Mouse (Mus musculus) thymus, postnatal 10 days (tissue): ENCODE results near the gene Xpo4.

ENCODE experiments used
- DNase-seq, 2 experiments: peaks; one replicate each; pipeline ENCODE4 v3.0.0; 2021; ENCODE audit warnings: low spot score in 2 of 2

Xpo4 gene

DNA sequence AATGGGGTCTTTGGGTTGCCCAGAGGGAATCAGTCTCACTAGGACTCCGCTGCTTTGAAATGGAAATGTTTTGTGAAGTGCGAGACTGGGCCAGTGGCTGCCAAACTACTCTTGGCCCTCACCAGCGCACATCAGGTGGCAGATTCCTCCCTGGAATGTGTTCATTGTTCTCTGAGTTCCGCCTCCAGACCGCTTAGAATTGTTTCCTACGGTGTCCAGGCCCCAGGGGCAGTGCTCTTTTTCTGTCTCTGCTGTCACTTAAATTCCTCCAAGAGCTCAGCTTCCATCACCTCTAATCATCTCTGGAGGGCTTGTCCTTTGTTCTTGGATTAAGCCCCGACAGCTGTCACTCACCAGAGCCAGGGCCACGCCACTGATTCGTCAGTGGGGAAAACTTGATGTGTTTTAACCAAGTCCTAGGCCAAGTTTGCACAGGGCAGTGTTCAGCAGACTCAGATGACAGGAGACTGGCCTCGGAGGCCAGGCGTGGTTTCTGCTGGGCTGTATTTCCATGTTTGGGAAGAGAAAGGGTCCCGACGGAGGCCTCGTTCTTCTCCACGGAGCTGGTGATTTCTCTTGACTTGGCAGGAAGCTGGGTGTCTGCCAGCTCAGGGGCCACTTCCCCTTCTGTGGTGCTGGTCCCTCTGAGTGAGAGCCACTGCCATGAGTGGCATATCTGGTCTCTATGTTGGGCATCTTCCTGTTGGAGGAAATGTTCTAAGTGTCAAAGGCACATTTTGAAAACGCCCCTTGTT is 127.8 kb downstream of the Xpo4 start:
- no peak for DNase-seq

DNA sequence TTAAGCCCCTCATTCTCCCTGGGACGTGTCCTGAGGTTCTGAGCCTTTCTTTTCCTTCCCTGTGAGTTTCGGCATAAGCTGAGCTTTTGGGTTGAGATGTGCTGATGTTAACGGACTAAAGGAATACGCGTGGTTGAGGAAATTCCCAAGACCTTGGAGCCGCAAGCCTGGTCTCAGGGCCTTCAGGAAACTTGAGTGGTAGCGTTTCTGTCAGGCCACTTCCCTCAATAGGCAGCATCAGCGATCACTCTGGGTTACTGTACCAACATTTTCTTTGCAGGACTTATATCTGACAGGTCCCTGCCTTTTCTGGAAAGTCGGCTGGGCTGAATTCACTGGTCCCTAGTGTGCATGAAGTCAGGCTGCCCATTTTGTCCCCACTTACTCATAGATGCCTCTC is 128.4 kb downstream of the Xpo4 start:
- no peak for DNase-seq

DNA sequence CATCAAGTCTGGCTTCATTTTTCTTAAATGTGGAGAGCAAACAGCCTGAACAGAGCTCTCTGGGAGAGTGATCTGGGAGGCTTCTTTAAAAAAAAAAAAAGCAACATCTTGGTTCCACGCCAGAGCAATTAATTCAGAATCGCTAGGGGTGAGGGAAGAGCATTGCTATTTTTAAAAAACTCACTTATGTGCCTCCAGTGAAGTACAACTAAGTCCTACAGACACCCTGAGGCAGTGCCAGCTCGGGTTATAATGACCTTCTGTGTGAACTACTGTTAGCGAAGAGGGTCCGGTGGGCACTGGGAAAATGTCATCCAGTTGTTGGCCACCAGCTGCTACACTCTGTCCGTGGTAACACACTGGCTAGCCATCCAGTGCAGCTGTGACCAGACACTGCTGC is 129.6 kb downstream of the Xpo4 start:
- DNase-seq = no peak

DNA sequence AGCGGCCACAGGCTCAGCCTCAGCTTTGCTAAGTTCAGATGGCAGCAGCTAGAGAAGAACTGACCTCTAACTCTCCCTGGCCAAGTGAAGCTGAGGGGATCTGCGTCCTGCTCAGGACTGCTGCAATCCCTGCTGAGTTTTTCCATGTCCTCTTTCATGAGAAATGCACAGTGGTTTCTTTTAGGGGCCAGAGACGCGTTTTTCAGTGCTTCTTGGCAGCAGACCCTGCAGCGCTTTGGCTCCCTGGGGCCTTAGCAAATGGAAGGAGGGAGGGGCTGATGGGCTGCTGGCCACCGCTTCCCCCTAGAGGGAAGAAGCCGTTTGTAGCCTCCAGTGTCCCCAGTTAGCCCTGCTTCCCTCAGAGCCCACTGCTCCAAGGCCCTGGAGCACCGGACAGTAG is 130.3 kb downstream of the Xpo4 start:
- DNase-seq = no peak

DNA sequence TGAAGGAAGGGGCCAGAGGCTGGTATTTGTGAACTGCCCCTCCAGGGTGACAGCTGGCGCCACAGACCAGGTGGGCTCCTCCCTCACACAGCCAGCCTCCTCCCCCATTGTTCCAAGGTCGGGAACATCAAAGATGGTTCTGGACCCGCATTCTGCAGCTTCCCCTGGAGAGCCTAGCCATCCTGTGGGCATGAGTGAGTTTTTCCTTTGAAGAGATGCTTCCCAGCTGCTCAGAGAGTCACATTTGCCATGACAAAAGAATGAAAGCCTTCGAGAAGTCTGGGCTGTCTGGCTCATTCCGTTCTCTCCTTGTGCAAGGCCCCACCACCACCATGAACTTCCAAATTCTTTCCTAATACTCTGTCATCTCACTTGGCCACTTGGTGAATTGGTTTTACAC is 130.9 kb downstream of the Xpo4 start:
- no peak for DNase-seq

DNA sequence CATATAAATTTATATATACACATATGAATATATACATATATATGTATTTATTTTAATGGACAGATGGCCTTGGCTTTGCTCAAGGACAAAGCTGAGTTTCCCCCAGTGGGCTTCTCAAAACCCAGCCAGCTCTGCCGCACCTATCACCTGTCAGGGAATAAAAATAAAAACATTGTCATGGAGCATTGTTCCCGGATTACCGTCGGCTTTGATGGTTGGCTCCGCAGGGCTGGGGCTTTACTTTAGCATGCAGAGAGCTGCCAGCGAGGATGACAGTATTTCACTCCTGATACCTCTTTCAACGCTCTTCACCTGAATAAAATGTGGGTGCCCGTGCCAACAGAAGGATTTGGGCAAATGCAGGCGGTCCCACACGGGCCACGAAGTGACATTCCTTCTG is 131.4 kb downstream of the Xpo4 start:
- DNase-seq = no peak

DNA sequence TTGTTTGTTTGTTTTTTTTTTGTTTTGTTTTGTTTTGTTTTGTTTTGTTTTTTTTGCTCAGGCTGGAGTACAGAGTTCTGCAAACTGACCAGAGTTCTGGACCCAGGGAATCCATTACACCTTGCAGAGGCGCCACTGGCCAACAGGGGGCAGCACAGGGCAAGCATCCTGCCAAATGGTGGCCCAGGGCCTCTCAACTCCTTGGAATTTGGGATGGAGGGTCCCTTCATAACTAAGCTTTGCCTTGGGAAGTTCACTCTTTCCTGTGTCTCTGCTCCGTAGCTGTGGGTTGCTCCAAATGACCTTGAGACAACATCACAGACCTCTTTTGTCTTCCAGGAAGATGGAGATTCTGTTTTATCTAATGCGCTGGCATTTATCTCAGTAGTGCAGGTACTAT is 132.0 kb downstream of the Xpo4 start:
- peak in 1 of 2 experiments; percentile 40 for DNase-seq

DNA sequence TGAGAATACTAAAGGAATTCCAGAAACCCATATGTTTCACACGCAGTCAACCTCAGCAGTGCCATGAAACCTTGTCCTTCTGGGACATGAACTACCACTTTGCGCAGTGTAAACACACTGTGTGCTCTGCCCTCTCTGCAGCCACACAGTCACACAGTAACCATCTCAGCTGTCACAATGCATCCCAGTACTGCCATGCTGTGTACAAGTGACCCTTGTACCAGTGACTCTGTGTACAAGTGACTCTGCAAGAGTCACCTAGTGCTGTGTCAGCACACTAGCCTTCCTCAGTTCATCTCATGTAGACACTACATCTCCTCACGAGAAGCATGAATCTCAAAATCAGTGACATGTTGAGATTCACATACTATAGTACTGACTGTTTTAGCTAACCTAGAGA is 132.7 kb downstream of the Xpo4 start:
- DNase-seq = no peak

DNA sequence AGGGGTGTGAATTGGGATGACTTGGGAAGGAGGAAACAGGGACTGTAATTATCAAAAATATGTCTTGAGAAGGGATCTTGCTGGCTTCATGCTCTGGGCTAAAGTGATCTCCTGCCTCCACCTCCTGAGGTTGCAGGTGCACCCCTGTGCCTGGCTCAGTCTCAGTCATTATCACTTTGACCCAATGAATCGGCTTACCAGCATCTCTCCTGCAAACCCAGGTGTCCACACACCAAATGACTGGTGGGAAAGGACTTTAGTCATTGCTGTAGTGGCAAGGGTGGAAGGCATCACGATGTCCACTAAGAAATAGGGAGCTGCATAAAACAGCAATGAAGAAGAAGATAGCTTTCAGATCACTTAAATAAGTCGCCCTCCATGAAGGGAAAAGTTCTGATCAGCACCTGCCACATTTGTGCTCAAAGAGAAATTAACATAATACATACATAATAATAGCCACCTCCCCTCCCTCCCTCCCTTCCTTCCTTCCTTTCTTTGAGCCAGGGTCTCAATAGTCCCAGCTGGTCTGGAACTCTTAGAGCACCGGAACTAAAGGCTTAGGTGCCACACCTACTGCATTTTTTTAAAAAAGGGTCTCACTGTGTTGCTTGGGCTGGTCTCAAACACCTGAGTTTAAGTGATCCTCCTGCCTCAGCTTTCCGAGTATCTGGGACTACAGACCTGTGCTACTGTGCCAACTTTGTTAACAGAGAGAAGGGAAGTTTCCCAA is 135.3 kb downstream of the Xpo4 start:
- no peak for DNase-seq

DNA sequence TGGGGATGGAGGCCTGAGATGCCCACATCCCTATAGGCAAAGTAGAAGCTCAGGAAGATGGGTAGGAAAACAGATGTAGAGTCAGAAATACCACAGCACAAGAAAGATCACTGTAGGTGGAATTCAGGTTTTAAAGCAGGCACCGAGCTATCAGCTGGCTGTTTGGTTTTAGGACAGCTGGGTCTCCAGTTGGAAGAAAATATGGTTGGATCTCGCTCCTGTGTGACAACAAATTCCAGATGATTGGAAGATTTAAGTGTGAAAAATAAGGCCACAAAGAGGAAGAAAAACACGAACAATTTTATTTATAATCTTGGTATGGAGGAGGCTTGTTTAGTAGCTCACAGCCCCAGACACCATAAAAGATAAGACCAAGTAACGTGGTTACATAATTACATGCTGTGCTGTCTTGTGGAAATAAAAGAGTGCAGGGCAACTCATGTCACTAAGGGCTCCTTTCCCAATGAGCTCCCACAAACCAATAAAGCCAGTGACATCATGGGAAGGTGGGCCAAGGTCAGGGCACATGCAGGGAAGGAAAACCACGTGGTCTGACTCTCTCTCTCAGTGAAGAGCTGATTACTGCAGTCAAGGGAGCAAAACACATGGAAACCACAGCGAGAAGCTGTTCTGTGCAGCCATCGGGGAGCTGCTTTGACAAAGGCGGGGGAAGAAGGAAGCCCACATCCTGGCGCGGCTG is 136.0 kb downstream of the Xpo4 start:
- no peak for DNase-seq

DNA sequence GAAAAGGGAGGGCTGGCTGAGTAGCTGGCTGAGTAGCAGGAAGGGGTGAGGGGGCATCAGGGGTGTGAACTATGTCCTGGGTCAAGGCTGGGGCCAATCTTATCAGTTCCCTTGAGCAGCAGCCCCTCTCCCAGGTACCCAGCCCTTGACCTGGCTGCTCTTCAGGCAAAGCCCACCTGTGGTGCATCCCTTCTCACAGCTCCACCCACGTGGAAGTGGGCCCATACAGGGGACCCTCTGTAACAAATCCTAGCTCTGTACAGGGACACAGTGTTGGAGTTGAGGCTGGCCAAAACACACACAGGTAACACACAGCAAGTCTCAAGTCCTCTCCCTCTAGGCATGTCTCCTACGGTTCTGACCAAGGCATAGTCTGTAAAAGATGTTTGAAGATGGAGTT is 137.6 kb downstream of the Xpo4 start:
- no peak for DNase-seq
